Mouse (Mus musculus) mouse trophoblast stem cell (cell line): ENCODE measurements around the gene Txn1.

Source experiments
- in situ Hi-C, 2 experiments: fragments of 300-500 bp; cut with MseI, MboI; formaldehyde crosslinking; loops; 2 replicates in 1 of 2; 3 replicates in 1 of 2; pipeline ENCODE4 v1.15.1; 2025

Txn1 gene

DNA sequence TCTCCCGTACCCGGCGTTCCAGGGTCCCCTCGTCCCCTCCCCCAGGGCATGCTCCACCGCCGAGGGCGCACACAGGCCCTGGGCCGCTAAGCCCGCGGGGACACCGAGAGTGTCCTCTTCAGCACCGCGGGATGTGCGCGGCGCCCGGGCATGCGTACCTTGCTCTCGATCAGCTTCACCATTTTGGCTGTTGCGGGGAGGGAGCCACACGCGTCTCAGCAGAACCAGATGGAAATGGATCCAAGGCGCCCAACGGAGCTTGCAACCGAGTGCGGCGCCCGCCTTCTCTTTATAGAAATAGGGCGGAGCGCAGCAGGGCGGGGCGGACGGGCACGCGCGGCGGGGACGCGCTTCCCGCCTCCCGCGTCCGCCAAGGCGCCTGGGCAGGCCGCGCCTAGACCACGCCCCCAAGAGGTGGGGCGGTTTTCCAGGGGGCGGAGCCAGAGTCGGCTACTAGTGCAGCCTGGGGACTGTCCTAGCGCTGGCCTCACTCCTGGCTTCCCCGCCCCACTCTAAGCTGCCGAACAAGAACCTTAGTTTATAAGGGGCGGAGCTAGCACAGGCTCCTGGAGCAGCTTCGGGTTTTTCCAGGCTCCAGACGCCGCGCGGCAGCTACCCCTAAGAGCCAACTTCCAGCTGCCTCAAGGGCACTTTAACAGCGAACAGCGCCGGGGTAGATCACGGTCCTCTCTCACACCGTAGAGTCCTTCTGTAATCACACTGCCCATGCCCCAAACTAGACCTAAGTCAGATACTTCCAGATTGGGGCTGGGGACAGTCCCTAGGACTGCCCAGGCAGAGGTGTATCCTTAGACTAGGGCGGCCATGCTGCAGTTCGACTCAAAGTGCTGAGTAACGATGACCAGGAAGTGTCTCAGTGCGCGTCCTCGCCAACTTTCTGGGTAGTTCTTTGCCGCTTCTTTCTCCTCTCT lies at the start of gene Txn1:
Gene Txn1 (minus strand): TSS at position 383 of the 932 bp plus-strand sequence.
- in situ Hi-C loops = no loop called here

DNA sequence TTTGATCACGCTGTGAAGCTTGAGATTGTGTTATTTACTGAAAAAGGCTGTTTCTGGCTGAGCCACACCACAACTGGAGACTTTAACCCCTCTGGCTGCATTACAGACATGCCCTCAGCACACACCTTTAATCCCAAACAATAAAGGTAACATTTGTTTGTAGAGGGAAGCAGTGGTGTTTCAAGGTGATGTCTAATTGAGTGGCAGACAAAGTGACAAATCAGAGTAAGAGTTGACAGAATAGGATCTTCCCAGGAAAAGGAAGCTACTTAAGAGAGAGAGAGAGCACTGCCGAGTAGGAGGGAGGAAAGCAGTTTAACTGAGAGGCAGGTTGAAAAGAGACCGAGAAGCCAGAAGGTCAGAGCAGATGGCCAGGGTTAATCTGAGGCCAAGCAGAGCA lies 47.3 kb upstream of the Txn1 start:
- in situ Hi-C loops = no loop called here

DNA sequence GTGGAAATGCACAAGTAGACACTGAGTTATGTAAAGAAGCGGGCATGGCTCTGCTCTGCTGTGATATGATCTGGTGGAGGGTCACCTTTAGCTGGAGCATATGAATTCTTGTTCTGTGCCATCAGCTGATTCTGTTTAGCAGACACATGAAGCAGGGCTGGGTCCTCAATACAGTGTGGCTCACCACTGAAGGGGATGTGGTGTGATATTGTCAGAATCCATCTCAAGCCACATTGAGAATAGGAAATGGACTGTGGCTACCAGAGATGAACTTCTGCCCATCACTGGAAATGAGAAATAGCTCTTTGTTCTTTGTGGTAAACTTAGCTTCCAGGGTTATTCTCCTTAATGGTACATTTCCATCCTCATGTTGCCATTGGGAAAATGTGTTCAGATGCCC lies 35.2 kb upstream of the Txn1 start:
- in situ Hi-C loops = no loop called here

DNA sequence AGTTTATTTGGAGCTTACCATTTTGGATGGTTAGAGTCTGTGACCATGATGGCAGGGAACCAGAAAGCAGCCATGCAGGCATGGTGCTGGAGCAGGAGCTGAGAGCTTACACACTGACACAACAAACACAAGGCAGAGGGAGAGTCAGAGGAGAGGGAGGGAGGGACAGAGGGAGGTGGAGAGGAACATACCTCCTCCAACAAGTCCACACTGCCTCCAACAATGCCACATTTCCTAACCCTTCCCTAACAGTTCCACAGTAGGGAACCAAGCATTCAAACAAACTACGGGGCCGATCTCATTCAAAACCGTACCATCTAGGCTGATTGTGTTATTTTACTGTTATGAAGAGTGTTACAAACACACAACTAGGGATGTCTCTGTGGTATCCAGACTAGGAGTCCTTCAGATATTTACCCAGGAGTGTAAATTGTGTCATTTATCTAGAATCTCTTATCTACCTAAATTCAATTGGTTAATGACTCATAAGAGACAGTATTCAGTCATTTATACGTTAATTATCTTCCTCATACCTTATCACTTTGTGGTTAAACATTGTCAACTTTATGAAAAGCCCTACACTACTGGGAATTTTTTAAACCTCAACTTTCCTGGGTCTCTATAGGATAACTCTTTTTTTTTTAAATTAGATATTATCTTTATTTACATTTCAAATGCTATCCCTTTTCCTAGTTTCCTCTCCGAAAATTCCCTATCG lies 18.3 kb upstream of the Txn1 start:
- in situ Hi-C loops = no loop called here

DNA sequence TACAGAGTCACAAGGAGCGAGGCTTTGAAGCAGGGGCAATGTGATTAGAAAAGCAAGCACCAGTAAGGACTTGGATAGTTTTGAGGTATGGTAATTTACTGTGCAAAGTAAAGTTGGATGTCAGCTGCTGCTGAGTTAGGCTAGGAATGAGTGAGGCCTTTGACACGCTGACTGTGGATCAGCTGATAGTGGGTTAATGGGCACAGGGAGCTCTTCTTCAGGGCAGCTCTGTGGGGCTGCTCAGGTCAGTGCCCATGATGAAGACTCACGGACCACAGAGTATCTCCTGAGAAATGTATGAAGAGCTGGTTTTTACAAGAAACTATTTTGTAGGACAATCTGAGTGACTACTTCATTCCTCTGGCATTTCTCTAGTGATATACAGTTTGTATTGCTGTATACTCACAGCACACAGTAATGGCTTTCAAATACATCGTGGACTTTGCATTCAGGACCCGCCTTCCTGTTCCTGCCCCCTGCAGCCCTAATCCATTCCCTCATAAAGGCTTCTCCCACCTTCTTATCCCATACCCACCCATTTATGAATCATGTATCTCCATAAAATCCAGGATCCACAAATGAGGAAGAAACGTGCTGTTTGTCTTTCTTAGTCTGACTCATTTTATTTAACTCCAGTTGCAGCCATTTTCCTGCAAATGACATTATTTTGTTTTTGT lies 17.5 kb upstream of the Txn1 start:
- in situ Hi-C loops = no loop called here

DNA sequence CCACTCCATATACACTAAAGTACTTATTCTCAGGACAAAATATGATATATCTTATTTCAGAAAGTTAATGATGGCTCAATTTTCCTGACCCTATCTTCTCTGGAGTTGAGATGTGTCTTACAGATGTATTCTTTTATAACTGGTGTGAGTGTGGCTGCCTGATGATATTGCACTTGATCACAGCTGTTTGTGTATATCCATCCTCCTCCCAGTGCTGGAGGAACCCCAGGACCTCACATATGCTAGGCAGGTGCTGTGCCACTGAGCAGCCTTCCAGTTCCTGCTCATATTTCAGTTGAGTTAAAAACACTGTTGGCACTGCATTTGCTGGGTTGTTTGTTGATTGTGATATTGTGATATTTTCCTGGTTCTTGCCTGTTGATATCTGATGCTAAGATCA lies 14.1 kb upstream of the Txn1 start:
- in situ Hi-C loops = no loop called here

DNA sequence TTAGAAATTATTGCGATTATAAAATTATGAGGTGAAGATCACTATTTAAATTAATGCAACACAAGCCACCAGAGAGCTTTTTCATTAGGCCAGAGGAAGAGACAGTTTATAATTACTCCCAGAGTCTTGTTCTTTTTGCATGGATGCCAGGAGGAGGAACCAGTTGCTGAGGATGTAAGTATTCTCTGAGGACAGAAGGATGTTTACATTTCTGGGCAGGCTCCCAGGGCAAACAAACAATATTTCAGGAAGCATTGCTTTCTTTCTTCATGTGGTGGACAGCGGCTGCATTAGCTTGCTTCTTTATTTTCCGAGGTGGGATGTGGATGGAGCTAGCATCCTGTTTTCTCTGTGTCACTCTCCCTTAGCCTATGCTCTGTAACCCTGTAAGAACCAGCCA lies 11.0 kb upstream of the Txn1 start:
- in situ Hi-C loops = no loop called here

DNA sequence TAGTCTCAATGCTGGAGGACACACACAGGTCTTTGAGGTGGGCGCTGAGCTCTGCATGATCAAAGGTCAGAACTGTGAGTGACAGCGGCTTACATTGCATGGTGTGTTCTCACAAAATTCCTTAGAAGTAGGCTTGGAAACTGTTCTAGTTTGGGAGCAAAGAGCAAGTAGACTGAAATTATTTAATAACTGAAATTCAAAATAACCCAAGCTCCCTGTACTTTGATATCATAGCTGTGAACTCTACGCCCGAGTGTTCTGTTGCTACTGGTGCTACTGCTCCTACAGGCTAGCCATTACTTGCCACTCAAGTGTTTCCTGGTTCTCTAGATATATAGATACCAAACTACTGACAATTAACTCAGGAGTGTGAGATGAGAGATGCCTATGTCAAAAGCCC lies 9.3 kb upstream of the Txn1 start:
- in situ Hi-C loops = no loop called here

DNA sequence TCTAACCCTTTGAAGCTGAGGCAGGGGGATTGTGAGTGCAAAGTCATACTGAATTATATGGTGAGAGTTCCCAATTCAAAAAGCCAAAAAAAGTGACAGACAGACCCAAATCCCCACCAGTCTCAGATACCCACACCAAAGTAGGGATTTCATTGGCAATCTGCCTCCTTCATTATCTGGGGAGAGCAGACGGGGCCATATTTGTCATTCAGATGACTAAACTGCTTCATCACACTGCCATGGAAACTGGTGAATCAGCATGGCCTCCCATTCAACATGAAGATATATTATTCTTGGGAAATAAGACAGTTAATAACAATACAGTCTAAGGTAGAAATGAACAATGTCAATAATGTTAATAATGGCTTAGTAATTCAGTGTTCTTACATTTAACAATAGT lies 7.9 kb upstream of the Txn1 start:
- in situ Hi-C loops = no loop called here

DNA sequence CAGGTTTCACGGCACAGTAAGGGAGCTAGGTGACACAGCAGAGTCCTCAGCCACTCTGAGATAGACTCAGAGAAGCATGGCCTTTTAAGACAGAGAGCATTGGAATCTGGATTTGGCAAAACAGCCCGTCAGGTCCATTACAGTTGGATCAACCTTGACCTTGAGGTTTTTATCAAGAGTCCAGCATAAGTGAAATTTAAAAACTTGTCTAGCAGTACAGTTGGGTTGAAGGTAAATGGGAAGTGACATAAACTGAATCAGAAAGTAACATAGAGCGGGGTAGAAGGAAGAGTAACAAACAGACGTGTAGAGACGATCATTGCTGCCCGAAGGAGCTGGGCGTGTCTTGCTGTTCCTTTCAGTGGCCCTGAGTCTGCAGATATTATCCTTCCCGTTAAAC lies 2.8 kb upstream of the Txn1 start:
- in situ Hi-C loops = no loop called here

DNA sequence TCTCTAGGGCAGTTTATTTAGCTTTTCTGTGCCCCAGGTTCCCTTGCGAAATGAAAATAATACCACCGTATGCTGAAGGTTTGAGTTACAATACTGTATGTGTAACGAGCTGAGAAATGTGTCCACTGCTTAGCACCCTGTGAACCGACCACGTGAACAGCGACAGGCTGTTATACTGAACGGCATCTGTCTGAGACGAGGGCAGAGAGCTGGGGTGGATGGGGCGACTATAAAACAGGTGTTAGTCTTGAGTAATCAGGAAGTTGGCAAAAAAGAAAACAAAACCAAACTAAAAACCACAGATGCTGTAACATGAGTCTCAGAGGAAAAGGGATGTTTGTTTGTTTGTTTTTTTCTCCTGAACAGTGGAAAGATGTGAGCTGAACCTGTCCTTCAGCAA lies 1.9 kb upstream of the Txn1 start:
- in situ Hi-C loops = no loop called here

DNA sequence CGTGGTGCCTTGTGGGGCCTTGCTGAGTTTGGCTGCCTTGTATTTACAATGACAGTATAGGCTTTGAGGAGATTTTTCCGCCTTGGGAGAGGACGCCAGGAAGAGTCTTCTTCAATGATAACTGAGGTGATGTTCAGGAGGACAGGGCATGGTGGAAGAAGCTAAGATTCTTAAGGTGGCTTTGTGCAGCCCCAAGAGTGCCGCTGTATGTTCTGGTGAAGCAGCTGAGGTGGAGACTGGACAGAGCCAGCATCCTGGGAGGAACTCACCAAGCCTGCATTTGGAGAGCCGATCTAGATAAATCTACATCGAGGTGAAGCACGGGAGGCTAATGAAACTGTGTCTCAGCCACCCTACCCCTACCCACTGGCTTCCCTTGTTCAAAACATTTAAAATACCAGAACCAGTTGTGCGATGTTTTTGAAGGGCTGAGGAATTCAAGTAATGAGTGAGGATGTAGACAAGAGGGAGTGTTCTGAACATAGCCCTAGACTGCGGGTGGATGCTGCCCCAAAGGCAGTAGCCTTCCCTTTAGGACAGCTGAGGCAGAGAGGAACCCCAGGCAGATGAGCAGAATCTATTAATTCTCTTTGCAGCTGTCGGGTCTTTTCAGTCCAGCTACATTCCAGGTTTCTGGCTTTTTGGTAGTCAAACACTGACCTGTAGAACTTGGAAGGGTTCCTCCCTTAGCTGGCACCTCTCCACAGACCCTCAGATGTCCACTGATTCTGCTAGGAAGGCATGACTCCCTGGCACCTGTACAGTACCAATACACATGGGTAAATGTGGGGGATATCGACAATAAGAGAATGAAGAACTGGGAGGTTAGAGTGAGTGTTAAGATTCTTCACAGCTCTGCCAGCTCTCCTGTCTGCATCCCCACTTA lies 1.2 kb upstream of the Txn1 start:
- in situ Hi-C loops = no loop called here

DNA sequence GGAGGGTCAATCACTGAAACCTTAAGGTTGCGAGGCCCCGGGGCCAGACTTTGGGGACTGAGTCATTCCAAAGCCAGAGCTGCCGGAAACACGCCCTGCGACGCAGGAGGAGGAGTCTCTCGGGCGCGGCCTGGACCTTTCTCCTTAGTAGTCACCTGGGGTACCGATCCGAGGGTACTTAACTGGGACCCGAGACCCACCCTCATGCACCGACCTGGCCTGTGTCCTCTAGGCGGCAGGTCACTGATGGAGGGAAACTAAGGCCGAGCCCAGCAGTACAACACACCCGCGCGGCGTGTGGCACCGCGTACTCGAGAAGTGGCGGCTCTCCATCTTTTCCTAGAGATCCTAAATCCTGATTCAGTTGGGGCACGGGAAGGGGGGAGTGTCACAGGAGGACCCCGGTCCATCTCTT lies 660 bp downstream of the Txn1 start:
- in situ Hi-C loops = no loop called here

DNA sequence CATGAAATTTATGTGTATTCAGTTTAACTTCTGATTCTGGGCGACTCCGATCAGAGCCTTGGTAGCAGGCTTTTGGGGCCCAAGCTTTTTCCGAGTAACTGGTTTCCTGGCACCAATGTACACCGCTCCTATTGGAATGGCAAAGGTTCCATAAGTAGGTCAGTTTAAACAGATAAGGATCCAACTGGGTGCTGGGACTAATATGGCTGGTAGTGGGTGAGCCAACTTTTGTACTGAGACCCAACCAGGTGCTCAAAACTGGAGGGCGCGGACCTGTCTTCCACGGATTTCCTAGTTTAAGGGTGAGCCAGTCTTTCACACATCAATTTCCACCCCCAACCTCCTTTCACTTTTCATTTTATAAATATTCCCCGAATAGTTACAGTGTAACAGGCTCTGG lies 1.2 kb downstream of the Txn1 start:
- in situ Hi-C loops = no loop called here

DNA sequence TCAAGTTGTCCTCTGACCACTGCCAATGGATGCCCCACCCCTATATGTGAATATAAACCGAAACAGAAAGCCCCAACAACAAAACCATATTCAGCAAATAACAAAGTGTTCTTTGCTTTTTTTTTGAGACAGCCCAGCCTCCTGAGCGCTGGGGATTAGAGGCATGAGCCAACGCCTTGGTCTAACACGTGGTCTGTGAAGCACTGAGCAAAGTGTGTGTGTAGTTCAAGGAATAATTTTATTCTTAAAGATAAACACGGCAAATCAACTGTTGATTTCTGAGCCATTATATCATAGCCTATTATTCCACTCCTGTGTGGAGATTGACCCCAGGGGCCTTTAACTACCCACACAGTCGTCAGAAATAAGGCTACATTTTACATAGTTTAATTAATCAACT lies 1.6 kb downstream of the Txn1 start:
- in situ Hi-C loops = no loop called here

DNA sequence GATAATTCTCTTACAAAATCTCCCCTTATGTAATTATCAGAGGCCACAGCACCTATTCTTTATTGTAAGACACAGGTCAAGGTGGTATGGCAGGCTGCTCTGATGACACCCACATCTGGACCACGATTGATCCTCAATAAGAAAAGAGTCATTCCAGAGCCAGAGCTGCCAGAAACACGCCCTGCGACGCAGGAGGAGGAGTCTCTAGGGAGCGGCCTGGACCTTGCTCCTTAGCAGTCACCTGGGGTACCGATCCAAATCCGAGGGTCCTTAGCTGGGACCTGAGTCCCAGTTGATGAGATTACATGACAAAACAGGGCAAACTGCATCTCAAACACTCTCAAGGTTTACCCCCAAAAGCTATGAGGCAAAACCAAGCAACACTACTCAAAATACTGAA lies 2.4 kb downstream of the Txn1 start:
- in situ Hi-C loops = no loop called here

DNA sequence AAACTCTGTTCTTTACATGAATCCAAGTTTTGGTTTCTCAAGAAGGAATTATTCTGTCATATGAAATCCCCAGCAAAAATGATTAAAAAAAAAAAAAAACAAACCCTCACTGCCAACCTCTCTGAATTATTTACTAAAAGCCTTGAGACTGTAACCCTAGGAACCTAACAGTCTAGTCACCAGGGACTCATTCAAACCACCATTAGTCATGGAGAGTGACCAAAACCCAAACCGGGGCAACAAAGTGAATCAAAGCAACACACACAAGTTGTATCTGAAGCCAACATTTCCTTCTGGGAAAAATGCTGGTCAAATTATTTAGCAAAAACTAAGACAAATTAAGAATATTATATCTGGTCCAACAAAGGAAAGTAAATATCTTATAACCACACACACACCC lies 3.3 kb downstream of the Txn1 start:
- in situ Hi-C loops = no loop called here

DNA sequence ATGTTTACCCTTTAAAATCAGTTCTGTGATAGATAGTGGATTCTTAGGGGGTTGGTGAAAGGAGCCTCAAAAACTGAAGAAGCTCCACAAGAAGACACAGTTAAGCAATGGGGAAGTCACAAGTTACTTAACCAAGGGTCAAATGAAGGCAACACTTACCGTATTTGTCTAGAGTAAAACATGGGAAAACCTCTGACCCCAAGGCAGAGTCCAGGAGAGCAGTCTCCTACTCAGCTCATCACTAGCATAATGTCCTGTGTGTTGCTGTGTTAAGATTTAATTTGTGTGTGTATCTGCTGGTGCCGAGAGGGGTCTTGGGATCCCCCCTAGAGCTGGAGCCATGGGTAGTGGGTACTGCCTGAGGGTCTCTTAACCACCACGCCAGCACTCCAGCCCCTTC lies 3.8 kb downstream of the Txn1 start:
- in situ Hi-C loops = no loop called here

DNA sequence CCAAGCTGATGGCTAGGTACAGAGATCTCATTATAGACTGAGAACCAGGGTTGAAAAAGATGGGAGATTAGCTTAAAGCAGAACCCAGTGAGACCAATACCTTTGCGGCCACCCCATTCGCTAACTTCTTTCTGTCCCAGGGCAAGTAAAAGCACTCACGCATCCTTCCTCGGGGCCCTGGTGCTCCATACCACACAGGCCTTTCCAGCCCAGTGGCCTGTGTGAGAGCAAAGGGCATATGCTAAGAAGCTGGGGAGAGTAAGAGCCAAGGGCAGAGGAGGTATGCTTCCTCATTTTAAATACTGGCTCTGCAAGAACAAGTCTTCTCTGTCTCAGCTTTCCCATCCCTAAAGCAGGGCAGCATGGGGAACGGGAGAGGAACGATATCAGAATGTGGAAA lies 6.3 kb downstream of the Txn1 start:
- in situ Hi-C loops = no loop called here

DNA sequence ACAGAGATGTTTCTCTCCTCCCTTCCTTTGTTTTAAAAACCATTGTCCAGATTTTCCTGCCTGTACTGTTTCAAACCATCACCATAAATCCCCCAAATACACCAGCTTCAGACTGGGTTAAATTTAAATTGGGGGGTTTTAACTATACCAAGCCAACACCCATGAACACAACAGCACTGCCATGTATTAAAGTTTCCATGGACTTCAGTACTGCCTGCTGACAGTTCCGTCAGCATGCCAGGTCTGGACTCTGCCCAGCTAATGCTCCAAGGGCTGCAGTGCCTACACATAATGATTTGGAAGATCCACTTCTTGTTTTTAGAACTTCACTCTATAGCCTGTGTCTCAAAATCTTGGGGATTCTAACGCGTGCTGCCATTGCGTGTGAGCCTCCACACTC lies 8.7 kb downstream of the Txn1 start:
- in situ Hi-C loops = no loop called here

DNA sequence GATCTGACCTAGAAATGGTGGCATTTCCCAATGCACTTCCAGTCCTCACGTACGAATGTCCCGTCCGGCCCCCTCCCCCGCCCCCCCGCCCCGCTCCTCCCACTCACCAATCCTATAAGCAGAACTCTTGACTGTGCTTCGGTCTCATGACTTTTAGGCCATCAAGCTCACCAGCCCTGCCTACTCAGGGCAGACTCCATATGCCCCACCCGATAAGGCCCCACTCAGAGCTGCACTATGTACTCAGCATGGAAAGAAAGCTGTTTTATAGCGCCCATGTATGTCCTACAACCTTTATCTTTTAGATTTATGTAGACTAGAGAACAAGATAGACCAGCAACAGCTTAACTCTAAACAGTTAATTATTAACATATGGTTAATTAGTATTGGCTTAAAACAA lies 9.2 kb downstream of the Txn1 start:
- in situ Hi-C loops = no loop called here

DNA sequence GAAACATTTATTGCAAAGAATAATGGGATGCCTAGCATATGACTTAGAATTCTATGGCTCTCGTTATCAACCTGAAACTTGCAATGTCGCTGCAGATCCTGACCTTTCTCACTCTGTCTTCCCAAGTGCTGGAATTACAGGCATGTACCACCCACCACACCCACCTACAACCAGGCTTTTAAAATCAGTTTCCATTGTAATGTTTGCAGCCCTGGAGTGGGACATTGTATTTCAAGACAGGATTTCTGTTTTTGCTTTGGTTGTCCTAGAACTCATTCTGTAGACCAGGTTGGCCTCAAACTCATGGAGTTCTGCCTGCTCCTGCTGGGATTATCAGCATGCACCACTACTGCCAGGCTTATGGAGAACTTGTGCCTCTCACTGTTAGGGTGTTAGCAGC lies 13.3 kb downstream of the Txn1 start:
- in situ Hi-C loops = no loop called here
